Mouse (Mus musculus) heart, adult 8-10 months (tissue): ENCODE data around the gene Ltbp3. TPM values are rescaled to one million over a fixed set of nuclear protein-coding genes. Genes with fewer than 3 reads are reported as not detected.
A peak's percentile ranks its signal among the peaks of the same experiment; 100 is the strongest.
"Not testable (repeated sequence)": the region's sequence is repeated elsewhere in the genome, so short reads cannot be mapped to it uniquely, and the experiment has no call there.

Source experiments
- DNase-seq: peaks from one replicate; pipeline ENCODE4 v3.0.0; 2022; ENCODE audit warnings: low spot score
- total RNA-seq, 4 experiments: library from RNA; stranded (reverse); gene quantifications; 2 replicates each; pipeline ENCODE4 v1.2.4; 2022

The Ltbp3 gene
- total RNA-seq, 4 experiments from 2014 or later: 28.2 to 33.1 (median 31.7) TPM

DNA sequence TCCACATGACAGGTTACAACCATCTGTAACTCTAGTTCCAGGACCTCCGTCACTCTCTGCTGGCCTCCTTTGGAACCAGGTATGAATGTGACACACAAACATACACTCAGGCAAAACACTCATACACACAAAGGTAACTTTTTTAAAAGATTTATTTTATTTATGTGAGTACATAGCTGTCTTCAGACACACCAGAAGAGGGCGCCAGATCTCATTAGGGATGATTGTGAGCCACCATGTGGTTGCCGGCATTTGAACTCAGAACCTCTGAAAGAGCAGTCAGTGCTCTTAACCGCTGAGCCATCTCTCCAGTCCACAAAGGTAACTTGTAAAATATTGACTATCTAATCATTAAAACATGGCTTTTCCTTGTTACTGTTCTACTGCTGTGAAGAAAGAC, 50.6 kb downstream of the Ltbp3 start:
- no peak for DNase-seq

DNA sequence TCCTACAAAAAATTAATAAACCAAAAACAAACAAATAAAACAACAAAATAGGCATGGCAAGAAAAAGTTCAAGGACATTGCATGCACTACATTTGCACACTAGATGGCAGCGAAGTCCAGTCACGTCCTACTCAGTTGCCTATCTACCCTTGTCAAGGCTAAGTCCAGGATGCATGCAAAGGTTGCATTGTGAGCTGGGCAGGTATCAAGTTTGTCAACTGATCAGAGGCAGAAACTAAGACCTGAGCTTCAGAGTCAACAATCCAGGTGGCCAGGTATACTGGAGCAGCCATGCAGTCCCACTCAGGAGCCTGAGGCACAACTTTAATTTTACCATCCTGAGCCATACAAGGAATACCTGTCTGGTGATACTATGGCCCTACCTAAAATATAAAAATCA, 52.4 kb downstream of the Ltbp3 start:
- no peak for DNase-seq

- not testable (repeated sequence) for DNase-seq
These were observed 53.4 kb downstream of the Ltbp3 start for GRCm38 (mm10) chr19:5793917-5794770.

DNA sequence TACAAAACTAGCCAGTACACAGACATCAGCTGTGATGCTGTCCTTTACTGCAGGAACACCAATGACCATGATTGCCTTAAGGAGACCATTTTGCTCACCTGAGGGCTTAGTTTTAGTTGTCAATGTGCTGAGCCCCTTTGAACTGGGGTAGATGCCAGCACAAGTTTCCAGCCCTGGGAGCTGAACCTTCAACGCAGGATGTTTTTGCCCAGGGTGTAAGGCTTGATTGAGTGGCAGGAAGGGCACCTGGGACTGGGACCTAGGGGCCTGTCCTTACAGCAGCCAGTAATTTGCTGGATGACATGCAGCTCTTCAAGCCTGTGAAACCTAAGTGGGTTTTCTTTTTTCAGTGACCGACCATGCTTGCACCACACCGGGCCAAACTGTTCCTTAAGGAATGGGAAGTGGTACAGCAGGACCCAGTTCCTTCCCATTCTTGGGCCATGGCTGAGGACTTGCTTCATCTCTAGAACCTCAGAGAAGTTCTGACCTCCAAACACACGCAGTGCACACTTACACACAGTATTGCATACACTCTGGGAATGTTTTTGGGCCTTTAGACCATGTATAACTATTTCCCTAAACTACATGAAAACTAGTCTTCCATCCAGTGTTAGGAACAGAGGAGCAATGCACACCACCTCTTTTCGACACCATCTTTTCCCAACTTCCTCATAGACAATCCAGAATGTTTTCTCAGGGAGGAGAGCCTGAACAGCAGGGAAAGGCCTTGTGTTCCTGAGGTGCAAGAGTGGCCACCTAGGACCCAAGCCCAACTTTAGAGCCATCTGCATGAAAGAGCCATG, 54.3 kb downstream of the Ltbp3 start:
- DNase-seq: no peak

GRCm38 (mm10) chr19:5795668-5796572, 55.2 kb downstream of the Ltbp3 start:
- no peak for DNase-seq

DNA sequence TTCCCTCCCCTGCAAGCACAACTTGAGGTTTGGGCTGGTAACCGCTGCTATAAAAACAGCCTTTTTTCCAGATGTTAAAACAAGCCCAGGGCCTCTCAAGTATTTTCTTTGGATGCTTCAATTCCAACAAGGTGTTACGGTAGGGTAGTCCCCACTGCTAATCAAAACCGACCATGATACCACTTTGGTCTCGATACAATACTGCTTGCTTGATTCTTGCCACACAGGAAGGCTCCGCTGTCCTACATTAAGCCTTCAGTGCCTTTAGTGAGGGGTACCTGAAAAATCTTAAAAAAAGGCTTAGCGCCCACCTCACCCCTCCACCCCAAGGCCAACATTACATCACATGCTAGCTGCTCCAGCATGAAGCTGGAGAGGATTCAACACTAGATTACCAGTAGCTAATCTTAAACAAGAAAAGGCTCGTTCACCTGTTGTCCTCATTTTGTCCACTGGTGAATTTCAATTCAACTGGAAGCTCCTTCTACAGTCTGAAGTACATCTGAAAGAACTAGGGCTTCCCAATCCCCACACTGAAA, 55.9 kb downstream of the Ltbp3 start:
- DNase-seq: no peak

GRCm38 (mm10) chr19:5797381-5798111, 56.8 kb downstream of the Ltbp3 start:
- no peak for DNase-seq

GRCm38 (mm10) chr19:5798700-5799479, 58.2 kb downstream of the Ltbp3 start:
- no peak for DNase-seq

DNA sequence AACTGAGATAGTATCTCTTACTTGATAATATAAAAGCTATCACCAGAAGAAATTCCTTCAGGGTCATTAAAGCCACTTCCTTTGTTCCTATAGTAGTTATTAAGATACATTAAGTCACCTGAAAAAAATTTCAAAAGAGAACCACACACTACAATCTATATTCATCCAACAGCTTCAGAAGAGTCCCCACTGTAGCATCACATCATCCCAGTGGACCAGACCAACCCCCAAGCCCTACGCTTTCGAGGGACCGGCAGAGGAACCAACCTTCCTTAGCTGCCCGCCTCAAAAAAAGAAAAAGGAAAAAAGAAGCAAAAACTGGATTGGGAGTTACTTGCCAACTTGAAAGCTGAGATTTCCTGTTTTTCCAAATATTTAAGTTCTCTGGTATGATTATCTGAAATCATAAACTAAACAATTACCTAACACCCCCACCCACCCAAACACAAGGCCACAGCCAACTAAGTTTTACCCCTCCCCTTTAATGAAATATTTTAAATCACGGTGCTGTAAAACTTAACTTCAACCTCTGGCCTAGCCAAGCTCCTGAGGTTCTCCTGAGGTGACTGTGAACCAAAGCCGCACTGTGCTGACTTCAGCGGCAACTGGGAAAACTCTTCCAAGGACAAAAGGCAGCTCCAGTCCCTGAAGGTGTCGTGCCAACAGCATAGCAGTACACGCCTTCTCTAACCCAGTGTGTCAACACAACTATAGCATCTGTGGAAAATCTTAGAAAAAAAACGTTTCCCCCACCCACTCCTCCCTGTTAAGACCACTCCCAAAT, 59.1 kb downstream of the Ltbp3 start:
- DNase-seq: no peak

- no peak for DNase-seq
These were observed 59.6 kb downstream of the Ltbp3 start for GRCm38 (mm10) chr19:5800350-5800631.

GRCm38 (mm10) chr19:5800632-5801431, 60.1 kb downstream of the Ltbp3 start:
- no peak for DNase-seq

- no peak for DNase-seq
These were observed 60.8 kb downstream of the Ltbp3 start for GRCm38 (mm10) chr19:5801432-5801964.

DNA sequence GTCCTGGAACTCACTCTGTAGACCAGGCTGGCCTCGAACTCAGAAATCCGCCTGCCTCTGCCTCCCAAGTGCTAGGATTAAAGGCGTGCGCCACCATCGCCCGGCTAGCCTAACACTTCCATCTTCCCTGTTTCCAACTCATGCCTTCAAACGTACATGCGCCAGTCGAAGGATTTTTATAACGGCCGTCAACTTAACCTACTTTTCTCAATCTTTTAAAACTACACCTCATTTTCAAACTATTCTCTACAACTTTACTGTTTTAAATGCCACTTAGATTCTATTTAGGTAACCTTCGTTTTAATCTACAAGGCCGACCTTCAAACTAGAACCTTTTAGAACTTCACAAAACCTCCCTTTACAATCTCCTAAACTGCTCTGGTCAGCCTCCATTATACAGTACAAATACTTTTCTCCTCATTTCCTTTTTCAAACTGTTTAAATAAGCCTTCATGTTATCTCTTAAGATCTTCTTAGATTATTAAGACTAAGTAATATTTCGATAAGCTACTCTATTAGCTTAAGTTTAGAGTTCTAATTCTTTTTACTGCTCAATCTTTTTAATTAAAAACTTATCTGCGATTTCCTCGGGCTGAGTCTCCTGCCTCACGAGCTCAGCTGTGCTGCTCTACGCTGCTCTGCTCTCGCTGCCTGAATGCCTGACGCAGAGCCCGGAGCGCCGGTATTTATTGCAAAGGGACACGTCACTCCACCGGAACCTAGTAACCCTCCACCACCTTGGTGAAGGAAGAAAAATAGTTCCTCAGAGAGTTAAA, 61.5 kb downstream of the Ltbp3 start:
- DNase-seq: peak; percentile 98

- no peak for DNase-seq
These were observed 62.0 kb downstream of the Ltbp3 start for GRCm38 (mm10) chr19:5802787-5803040.

DNA sequence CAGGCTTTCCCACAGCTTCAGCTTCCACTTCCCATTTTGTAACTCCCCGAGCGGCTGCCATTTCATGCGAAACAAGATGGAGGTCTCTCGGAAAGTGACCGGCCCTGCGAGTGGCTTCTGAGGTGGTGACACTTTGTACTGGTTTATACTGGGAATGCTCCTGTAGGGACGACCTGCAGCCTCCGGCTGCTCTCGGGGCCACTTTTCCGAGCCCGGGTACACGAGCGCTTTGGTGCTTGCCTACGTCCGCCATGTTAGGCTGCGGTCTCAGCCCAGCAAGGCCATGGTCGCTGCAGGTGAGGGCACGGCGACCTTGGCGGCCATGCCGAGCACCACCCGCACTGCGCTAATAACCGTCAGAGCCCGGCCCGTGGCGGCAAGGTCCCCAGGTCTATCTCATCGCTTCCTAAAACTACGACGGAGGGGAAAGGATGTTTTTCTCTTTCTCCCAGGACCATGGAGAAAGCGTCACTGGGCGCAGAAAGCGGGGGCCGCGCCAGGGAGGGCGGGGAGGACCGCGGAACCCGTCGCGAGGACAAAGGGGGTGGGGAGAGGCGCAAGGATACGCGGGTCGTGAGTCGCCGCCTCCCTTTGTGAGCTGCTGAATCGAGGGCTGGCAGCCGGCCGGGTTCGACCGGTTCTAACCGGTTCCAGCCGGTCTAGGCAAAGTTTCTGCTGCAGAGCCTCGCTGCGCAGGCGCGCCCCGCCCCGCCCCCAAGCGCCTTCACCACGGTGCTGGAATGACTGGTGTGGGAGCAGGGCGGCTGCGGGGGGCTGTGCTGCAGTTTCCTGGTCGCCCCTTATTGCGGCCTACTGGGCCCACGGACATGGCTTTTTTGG, 62.6 kb downstream of the Ltbp3 start:
- DNase-seq: peak; percentile 99

- no peak for DNase-seq
These were observed 63.2 kb downstream of the Ltbp3 start for GRCm38 (mm10) chr19:5803881-5804279.

DNA sequence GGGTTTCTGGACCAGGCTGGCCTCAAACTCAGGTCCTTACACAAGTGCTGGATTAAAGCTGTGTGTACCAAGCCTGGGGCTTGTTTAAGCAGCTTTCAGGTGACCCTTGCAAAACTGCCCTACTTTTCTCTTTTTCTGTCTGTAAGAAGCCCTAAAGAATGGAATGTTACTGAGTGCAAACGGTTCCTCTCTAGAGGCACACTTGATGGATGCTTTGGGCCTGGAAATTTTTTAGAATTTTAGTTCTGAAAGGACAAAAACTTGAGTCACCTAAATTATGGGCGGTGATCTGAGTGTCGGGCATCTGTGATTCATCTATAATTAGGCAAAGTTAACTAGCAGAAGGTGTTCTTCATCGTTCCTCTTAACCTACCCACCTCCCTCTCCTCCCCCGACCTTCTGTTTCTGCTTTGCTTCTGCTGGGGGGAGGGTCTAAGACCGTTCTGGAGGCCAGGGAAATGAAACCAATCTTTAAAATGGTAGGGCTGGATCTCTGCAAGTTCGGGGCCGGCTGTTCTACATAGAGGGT, 63.7 kb downstream of the Ltbp3 start:
- DNase-seq: no peak
